Mouse (Mus musculus) kidney, adult 8-10 months (tissue): ENCODE results near the gene Nudt2.

Experiments
- DNase-seq, 2 experiments: peaks; one replicate each; pipeline ENCODE4 v3.0.0; 2022

Nudt2 gene

DNA sequence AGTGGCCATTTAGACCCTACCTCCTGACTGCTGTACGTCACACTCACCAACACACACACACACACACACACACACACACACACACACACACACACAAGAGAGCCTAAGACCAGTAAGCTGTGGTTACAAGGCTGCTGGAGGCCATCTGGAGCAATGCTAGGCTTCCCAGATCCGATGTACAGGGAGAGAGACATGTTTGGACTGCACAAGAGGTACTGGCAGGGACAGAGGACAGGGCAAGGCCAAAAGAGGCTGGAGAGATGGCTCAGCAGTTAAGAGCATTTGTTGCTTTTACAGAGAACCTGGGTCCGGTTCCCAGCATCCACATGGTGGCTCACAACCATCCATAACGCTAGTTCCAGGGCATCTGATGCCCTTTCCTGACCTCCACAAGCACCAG lies 30.1 kb downstream of the Nudt2 start:
- DNase-seq = no peak

DNA sequence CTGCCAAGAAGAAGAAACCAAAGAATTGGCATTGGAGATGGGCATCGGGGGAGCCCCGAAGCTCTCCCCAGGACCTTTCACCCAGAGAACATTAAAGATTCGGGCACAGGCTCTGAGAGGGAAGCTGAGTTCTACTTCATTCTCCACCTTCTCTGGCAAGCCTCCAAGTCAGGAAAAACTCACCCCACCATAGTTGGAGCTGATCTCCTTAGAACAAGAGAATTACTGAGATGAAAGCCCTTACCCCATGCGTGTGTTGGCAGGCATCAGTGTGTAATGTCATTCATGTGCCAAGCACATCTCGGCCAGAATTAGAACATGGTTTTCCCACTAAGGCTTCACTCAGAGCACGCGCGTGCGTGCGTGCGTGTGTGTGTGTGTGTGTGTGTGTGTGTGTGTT lies 30.9 kb downstream of the Nudt2 start:
- DNase-seq = no peak

DNA sequence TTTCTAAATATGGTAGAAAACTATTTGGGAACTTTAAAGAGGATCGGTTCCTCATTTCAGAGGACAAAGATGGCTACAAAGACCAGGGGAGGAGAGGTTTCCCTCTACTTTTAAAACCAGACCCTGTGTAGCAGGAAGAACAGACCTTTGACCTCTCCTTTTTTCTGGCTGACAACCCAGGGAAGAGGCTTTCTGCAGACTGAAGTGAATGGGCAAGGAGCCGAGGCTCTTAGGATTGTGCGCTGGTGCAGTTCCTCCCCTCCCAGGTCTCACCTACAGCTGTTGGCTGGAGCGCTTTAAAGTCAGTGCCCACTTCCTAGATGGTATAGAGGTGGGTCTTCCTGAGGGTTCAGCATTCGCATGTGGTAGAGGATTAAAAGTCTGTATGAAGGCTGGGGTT lies 32.1 kb downstream of the Nudt2 start:
- peak; percentile 74 to 81 for DNase-seq

DNA sequence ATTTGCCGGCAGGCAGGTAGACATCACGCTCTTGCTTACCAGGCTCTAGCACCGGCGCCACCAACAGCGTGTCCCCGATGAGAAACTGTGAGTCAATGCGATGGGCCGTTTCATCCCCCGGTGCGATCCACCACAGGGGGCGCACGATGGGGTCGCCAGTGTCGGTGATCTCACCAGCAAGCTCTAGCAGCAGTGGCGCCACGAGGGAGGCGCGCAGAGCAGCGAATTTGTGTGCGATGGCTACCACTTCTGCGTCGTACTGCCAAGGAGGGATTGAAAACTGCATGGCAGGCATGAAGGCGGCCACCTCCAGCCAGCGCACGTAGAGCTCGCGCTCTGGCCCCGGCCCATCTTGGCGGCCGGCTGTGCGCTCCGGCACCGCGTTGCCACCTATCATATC lies 32.6 kb downstream of the Nudt2 start:
- no peak for DNase-seq

DNA sequence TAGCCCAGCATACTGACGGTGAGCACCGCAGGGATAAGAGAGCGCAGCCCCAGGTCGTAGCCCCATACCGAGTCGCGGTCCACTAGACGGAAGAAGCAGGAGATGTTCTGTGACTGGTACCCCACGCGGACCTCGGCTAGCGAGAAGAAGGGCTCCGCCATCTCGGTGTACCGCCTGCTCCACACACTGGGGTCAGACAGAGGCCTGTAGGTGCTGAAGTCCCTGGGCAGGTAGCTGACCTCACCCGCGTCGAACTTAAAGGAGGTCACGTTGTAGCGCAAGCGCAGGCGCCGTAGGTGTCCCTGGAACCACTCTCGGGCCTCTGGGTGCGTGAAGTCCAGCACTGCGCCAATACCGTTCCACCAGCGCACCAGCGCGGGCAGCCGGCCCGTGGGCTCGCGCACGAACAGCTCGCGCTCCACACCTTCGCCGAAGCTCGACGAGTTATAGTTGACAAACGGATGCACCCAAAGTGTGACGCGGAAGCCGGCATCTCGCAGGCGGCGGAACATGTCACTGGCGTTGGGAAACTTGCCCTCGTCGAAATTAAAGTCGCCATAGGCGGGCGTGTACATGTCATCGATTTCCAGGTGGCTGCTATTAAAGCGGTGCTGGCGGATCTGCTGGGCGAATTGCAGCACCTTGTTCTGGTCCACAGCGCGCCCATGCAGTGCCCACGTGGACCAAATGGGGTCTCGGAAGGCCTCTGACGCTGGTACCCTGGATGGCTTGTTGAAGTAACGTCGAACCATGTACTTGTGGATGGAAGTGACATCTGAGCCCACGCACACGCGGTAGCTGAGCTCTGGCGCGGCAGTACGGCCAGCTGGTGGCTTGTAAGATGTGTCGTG lies 33.3 kb downstream of the Nudt2 start:
- DNase-seq = no peak

DNA sequence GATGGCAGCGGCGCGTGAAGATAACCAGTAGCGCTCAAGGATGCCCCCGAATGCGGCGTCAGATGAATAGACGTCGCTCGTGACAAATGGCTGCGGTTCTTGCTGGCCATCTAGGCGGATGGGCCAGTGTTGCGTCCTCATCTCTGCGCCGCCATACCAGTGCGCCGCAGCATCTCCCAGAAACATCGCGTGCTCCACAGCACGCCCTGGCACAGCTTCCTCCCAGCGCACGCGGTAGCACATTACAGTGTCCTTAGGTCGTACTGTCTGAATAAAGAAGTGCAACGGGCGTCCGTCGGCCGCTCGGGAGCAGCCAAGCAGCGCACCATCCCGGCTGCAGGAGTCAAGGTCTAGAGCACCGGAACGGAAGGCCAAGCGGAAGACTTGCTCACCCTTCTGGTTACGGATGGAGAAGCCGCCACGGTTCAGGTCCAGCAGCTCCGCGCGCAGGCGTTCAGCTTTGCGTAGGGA lies 34.0 kb downstream of the Nudt2 start:
- DNase-seq = peak; percentile 83 to 85

DNA sequence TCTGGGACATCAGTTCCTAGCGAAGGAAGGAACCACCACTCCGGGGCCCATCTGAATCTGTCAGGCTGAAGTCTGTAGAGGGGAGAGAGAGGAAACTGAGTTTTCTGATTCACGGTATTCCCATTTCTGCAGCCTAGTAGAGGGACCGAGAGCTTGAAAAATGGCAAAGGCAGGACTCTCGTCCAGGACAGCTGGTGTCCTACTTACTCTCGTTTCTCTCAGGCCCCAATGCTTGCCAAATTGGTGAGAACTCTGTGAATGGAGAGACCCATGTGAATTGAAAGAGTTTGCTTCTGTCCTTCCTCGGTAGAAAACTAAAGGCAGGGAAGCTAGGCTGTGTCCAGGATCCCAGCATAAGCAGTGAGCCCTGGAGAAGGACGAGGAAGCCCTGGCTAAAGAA lies 34.7 kb downstream of the Nudt2 start:
- DNase-seq = no peak

DNA sequence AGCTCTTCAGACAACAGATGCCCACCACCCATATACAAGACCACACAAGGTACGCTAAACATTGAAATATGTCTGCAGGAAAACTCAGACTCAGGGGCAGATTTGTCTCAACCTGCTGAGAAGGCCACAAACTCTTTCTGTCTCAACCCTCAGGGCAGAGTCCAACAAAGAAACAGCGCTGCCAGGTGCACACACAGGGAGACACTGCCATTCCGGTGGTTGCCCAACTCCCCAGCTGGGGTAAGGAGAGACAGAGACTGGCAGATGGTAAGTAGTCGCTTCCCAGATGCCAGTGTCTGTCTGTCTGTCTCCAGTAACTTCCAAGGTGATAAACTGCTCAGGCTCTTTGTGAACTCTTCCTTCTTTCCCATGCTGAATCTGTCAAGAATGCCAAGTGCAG lies 35.8 kb downstream of the Nudt2 start:
- DNase-seq = peak; percentile 74

DNA sequence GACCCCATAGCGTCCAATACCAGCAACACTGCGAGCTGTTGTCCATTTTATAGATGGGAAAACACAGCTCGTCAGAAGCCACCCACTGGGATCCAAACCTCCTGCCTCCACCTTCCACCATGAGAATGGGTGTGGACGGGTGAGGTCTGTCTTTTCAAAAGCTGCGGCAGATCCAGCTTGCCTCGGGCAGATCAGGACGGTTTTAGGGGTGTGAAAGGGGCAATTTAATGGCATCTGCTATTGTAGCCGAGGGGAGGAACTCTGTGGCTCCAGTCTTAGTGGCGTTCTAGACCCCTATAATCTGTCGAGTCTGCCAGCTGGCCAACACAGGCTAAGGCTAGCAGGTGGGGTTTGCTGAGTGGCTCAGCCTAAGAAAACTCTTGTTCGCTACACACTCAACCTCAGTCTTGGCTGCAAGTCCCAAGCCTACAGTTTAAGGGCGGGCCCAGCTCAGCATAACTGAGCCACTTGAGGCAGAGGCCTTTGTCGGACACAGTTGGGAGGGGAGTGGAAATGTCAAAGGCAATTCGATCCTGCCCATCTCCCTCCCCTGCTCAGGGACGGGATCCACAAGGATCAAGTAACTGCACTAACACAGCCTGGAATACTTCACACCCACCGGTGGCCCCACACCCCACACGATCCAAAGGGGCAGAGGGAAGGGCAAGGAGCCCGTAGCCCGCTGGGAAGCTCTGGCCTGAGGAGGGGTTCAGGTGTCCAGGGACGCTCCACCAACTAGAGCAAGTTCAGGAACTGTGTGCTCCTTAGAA lies 37.4 kb downstream of the Nudt2 start:
- no peak for DNase-seq

DNA sequence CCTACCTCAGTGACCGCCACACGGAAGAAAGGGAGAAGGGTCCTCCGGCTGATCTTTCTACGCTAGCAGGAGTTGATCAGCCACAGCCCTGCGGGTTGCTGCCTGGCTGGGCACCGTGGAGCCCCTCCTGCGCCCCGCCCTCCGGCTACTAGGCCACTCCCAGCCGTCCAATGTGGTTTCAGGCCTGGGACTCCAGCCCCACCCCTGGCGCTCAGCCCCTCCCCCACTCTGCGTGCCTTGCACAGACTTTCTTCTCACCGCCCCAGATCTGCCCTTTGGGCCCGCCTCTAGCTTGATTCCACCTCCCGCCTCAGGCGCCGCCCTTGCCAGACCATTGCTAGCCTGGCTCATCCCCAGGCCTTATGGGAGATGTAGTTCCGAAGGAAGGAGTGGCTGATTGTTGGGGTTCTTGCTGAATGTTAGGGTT lies 38.0 kb downstream of the Nudt2 start, which contains the start of gene AI464131:
Gene AI464131, minus strand, starts transcription at position 91 of the 427 bp plus-strand sequence.
- DNase-seq = peak; percentile 98 to 99

DNA sequence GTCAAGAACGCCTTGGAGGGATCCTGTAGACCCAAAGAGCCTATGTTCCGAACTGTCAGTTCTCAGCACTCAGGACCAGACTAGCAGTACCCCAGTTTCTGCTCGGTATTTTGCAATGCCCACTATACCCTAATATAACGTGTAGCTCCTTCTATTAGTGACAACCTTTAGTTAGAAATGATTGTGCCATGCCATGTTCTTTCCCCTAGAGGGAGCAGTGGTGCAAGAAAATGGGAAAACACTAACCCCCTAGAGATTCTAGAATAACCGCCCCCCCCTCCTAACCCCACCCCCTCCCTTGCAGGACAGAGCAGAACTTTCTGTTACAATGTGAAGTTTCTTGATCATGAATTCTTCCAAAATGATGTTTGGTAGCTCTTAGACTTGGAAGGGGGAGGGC lies 39.4 kb downstream of the Nudt2 start:
- no peak for DNase-seq

DNA sequence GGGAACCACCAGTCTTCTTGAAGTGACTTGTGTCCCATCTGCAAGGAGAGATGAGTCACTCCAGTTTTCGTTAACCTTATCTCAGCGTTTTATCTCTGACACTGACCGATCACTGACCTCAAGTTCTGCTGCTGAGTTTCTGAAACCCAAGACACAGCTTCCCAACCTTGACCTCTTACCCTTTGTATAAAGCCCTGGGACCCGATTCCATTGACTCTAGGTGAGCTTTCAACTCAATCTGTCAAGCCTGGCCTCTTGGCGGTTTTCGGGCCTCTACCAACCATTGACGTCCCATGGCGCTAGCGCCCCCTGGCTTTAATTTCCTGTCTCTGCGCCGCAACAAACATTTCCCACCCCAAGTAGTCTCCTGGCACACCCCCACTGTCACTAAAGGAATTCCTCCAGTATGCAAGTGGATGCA lies 40.2 kb downstream of the Nudt2 start:
- peak in 1 of 2 experiments; percentile 56 for DNase-seq

DNA sequence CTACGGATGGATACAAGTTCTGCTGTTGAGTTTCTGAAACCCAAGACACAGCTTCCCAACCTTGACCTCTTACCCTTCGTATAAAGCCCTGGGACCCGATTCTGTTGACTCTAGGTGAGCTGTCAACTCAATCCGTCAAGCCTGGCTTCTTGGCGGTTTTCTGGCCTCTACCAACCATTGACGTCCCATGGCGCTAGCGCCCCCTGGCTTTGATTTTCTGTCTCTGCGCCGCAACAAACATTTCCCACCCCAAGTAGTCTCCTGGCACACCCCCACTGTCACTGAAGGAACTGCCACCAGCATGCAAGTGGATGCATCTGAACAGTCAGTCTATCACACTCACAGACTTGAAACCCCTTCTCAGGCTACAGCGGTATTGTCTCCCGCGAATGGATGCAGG lies 41.2 kb downstream of the Nudt2 start:
- peak; percentile 67 to 76 for DNase-seq

DNA sequence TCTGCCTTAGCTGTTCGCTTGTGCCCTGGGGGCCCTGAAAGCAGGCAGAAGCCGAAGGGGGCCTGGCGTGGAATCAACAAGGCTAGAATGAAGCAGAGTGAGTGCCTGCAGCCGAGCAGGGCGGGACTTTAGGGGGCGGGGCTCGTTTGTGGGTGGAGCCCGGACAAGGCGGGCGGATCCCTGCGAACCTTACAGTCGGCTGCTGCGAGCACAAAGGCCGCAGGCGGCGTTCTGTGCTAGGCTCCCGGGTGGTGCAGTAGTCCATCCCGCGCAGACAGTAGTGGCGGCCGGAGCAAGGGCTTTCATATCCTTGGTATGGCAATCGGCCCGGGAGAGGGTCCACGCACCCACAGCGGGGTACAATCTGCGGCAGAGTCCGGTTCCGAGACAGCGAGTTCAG lies 42.0 kb downstream of the Nudt2 start:
- peak; percentile 89 to 94 for DNase-seq

DNA sequence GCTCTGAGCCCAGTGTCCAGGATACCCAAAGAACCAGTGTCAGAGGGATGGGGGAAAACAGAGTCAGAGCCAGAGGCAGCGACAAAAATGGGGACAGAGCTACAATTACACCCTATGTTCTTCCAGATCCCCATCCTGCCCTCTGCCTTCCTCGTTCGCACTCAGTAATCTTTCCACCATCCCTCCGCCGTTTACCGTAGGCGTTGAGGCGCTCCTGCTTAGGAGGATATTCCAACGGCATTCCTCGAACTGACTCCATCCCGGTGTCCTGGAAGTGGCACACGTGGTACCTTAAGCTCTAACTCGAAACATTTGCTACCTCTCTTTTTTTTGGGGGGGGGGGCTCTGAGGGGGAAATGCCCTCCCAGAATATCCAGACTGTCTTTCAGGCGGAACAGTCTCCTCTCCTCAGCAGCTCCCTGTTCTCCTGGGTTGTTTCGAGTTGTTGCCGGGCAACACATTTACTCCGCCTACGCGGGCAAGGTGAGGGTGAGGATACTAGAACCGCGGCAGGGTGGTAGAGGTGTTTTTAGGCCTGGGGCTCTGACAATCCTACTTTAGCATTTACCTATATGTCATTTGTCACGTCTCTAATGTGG lies 42.5 kb downstream of the Nudt2 start:
- no peak for DNase-seq

DNA sequence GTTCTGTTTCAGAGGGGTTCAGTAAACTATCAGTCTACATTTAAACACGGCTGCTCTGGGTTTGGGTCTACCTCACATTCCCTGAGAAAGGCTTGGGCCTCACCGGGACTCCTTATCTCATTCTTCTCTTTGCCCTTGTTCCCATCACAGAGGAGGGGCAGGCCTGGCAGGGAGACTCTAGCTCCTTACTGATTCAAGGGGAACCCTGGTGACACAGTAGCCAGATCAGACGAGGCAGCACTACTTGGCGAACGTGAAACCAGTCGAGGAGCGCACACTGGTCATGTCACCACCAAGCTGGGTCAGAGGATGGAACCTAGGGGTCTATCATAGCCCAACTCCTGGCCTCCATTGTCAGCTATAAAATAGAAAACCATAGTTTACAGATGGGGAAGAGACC lies 43.0 kb downstream of the Nudt2 start:
- no peak for DNase-seq

DNA sequence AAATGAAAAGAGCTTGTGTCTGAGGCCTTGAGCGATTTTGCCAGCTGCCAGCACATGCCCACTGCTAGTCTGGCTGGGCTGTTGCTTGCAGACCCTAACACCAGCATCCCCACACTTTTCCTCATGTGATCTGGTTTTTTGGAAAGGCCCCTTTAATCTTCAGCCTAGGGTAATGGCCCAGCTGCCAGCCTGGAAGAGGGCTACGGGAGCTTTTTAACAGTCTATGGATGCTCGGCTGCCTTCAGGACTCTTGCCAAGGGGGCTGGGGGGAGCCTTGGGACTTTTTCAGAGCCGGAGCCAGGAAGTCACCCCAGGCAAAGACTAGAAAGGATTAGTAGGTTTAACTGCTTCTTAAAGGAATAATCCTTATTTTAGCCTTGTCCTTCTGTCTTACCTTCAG lies 48.4 kb downstream of the Nudt2 start:
- no peak for DNase-seq

DNA sequence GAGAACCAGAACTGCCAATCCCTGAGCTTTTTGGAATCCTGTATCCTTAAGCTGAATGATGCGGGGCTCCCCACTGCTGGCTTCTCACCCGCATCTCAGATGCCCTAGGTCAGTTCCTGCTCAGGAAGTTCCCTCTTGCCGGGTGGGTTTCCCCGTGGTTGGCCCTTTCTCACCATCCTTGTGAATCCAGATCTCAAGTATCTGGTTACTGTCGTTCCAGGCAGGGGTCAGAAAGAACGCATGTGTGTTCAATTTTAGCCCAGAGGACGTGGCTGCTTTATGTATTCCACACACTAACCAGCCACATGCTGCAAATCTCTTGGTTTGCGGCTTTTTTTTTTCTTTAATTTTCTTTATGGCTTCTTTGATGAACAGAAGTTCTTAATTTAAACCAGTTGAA lies 48.8 kb downstream of the Nudt2 start:
- DNase-seq = no peak

DNA sequence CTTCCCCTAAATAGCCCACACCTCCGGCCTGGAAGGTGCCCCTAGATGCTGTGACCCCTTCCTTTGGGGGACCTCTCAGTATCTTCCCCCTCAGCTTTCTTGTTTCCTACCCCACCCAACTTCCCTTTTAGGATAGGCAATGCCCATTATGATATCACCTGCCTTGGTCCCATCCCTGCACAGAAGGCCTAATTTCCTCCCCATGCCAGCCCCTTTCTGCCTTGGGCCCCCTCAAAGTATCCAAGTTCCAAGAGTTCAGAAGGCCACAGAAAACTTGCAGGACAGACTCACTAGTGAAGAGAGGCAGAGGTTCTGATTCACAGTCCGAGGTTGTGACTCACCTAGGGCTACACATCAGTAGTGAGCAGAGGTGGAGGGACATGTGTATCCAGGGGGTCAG lies 52.3 kb downstream of the Nudt2 start, which contains the start of gene 1110017D15Rik:
Gene 1110017D15Rik, minus strand, starts transcription at position 101 of the 400 bp plus-strand sequence.
- DNase-seq = no peak

DNA sequence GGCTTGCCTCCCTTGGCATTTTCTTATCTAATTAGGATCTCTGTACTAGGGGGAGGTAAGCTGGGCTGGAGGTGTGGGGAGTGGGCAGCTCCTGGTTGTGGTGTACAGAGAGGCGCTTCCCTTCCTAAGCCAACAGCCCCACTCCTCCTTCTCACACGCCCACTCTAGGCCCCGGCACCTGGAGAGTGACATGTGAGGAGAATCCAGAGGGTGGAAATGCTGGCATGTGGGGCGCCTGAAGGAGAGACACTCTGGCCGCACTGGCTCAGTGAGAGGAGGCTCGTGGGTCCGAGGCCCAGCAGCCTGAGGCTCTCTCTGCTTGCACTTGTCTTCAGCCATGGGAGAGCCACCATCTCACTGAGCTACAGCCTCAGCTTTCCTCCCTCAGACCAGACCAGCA lies 53.4 kb downstream of the Nudt2 start:
- DNase-seq = no peak

DNA sequence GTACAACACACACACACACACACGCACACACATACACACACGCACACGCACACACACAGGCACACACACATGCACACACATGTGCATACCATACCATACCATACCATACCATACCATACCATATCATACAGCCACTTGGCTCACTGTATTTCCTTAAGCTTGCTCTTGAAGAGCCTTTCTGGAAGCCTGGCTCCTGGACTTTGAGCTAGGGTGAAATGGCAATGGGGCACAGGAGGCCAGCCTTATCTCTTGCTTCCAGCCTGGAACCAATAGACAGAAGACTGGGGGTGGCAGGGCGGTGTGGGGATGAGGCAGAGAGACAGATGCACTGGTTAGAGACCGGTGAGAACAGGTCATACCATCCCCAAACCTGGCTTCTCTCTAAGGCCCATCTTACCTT lies 54.2 kb downstream of the Nudt2 start:
- no peak for DNase-seq

DNA sequence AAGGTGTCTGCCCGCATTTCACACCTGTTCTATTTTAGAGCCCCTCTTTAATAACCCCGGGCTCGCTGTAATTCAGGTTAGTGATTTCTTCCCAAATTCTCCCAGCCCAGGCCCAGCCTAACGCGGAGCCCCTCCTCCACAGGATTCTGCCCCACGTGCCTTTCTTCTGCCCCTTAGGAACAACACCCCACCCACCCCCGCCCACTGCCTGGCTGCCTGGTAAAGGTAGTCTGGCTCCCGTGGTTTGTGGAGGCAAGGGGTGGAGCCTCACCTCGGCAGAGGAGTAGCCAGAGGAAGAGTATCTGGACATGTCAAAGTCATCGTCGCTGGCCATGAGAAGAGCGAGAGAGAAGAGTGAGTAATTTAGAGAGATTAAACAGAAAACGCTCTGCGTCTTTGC lies 55.7 kb downstream of the Nudt2 start:
- no peak for DNase-seq

DNA sequence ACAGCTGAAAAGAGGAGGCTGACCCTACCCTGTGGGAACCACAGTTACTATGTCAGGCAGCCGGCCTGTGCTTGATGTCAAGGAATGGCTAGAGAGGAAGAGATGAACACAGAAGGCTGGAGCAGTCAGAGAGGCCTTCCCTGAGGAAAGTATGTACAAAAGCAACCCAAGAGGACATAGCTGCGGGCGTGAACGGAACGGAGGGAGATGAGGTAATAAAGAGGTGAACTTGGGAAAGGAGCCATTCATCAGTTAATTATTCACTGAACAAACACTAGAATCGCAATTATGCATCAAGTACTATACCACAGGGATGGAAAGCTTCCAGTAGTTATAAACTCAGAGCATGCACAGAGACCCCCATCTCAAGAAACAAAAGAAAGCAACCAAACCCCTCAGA lies 57.2 kb downstream of the Nudt2 start:
- DNase-seq = no peak
